Mouse (Mus musculus): ENCODE data around the gene Abcc12. TPM values are rescaled to one million over a fixed set of nuclear protein-coding genes. Genes with fewer than 3 reads are reported as not detected.
A peak's percentile ranks its signal among the peaks of the same experiment; 100 is the strongest.

Gene Abcc12
- total RNA-seq, 2 experiments from 2014 or later, result 0.52 to 0.60 TPM

GRCm38 (mm10) chr8:86438133-86438982 is 142.1 kb downstream of the Abcc12 start:
- DNase-seq (ENCODE audit: low spot score in 2 of 2), result peak; percentile 39 to 75

GRCm38 (mm10) chr8:86437418-86437817 is 143.1 kb downstream of the Abcc12 start:
- no peak for DNase-seq (ENCODE audit: low spot score in 2 of 2)

Small RNA genes within 50 kb of the gene (microRNA-seq; reads per million reads assigned to microRNA genes)
- gene Gm44348, result 0 reads per million in 2 experiments

Other genes starting within 250 kb of the Abcc12 start
- gene Lonp2, start 43.4 kb upstream of the Abcc12 start, total RNA-seq (2021), result 10 to 100 TPM; 59.3 to 68.4 TPM
- 1 to 10 TPM; 3.5 to 5.1 TPM for gene Gm10638, start 165.0 kb upstream of the Abcc12 start, total RNA-seq (2021)
- gene Siah1a, start 165.2 kb upstream of the Abcc12 start, total RNA-seq (2021), result 10 to 100 TPM; 30.3 to 34.6 TPM